Mouse (Mus musculus) liver, postnatal 0 days (tissue): ENCODE results near the gene Kbtbd2. TPM values are rescaled to one million over a fixed set of nuclear protein-coding genes. Genes with fewer than 3 reads are reported as not detected.
A peak's percentile ranks its signal among the peaks of the same experiment; 100 is the strongest.

Source experiments
- ATAC-seq: fragments of 200-750 bp; cut with Nextera tagmentation; 2 replicates; pipeline ENCODE4 v1.8.0; 2017; ENCODE audit warnings: mild to moderate bottlenecking, moderate library complexity
- DNase-seq: peaks from one replicate; pipeline ENCODE4 v3.0.0-alpha.2; 2016
- H3K27ac ChIP-seq: fragments of 300-500 bp; sonication (generic); 2 replicates; pipeline ENCODE4 v1.5.1; 2014; ENCODE audit warnings: antibody characterized with exemption, moderate library complexity, mild to moderate bottlenecking, low read depth
- H3K27me3 ChIP-seq: fragments of 300-500 bp; sonication (generic); 2 replicates; pipeline ENCODE4 v1.6.1; 2014; ENCODE audit warnings: low read length, control low read depth, mixed read lengths; ENCODE audit not compliant: insufficient read depth
- H3K36me3 ChIP-seq: fragments of 300-500 bp; sonication (generic); replicated peaks from 2 replicates; pipeline ENCODE4 v1.6.1; 2014; ENCODE audit warnings: mild to moderate bottlenecking, control low read depth, low read length, moderate library complexity, mixed read lengths; ENCODE audit not compliant: insufficient read depth
- H3K4me1 ChIP-seq: fragments of 300-500 bp; sonication (generic); 2 replicates; pipeline ENCODE4 v1.6.1; 2014; ENCODE audit warnings: antibody characterized with exemption, mild to moderate bottlenecking, control low read depth; ENCODE audit not compliant: insufficient read depth
- H3K4me2 ChIP-seq: fragments of 300-500 bp; sonication (generic); 2 replicates; pipeline ENCODE4 v1.6.1; 2014; ENCODE audit warnings: low read depth, mild to moderate bottlenecking, low read length, moderate library complexity, mixed read lengths
- H3K4me3 ChIP-seq: fragments of 300-500 bp; sonication (generic); 2 replicates; pipeline ENCODE4 v1.5.1; 2014; ENCODE audit warnings: low read depth, low read length
- H3K9ac ChIP-seq: fragments of 300-500 bp; sonication (generic); replicated peaks from 2 replicates; pipeline ENCODE4 v1.6.1; 2014; ENCODE audit warnings: mild to moderate bottlenecking, moderate library complexity
- H3K9me3 ChIP-seq: fragments of 300-500 bp; sonication (generic); 2 replicates; pipeline ENCODE4 v1.6.1; 2016; ENCODE audit warnings: mild to moderate bottlenecking, control low read depth, low read length, mixed read lengths
- CTCF ChIP-seq: sonication (generic); IDR thresholded peaks from 2 replicates; pipeline ENCODE4 v1.5.1; 2016; ENCODE audit warnings: antibody characterized with exemption, low read depth
- EP300 ChIP-seq: IDR thresholded peaks from 2 replicates; pipeline ENCODE4 v1.6.1; 2016; ENCODE audit warnings: antibody characterized with exemption, low read depth, mild to moderate bottlenecking
- WGBS: fragments of 180-500 bp; shearing (Covaris S2); extraction: QIAGEN DNeasy Blood & Tissue Kit; methylation state at CpG from one replicate; pipeline ENCODE4 v1.1.7; 2014; ENCODE audit not compliant: insufficient replicate concordance; 5-methylcytosine and 5-hydroxymethylcytosine counted together
- polyA plus RNA-seq: library from polyadenylated mRNA; unstranded; fragments of >200 nt; fragmentation: Nextera tagmentation; extraction: Ambion mirVana; gene quantifications from 2 replicates; pipeline ENCODE4 v1.2.1, GENCODE M21; 2015

Kbtbd2 gene
- polyA plus RNA-seq, 1 experiment from 2014 or later = 9.8 TPM

DNA sequence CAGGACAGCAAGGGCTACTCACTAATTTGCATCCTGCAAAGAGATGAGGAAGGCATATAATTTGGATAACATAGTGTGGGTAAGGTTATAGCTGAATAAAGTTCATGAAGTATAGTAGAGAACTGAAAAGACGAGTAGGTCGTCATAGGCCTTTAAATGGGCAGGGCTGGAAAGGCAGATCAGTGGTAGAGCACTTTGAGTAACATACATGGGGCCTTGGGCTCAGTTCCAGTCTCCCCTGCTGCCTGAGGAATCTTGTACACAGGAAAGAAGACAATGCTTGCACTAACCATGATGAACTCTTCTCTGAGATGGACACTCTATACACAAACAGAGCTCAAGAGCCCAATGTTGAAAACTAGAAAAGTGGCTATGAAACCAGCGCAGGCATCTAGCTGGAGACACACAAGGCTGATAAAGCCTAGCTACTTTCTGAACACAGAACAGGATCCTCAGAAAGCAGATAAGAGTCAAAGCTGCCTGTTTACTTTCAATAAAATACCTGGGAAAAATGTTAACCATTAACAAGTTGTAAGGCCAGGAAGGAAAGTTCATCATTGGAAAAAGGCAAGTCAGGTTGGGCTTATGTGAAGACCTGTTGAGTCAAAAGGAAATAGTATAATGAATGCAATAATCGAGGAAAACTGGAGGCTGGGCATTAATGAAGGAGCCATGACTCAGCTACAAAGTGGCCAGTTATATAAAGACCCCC, 13.9 kb downstream of the Kbtbd2 start:
- DNase-seq (no peak), ATAC-seq (no peak)
- H3K9me3 ChIP-seq = no peaks in the 10 kb centered on the region
- H3K4me1 ChIP-seq = peaks cover 21% of the 10 kb centered on the region
- peak overlapping the region; percentile 46; the same call in 1 of the 2 replicates for H3K4me2 ChIP-seq
- 53% methylated on average over 4 of the region's 4 CpGs for WGBS
- TF ChIP-seq CTCF (no peak), EP300 (no peak)
- no peaks in the 10 kb centered on the region for H3K27me3 ChIP-seq
- peaks cover 55% of the 10 kb centered on the region for H3K36me3 ChIP-seq
- peak overlapping the region; percentile 53; the same call in 1 of the 2 replicates for H3K27ac ChIP-seq
- no peak overlapping the region for H3K9ac ChIP-seq
- H3K4me3 ChIP-seq = no peak overlapping the region

DNA sequence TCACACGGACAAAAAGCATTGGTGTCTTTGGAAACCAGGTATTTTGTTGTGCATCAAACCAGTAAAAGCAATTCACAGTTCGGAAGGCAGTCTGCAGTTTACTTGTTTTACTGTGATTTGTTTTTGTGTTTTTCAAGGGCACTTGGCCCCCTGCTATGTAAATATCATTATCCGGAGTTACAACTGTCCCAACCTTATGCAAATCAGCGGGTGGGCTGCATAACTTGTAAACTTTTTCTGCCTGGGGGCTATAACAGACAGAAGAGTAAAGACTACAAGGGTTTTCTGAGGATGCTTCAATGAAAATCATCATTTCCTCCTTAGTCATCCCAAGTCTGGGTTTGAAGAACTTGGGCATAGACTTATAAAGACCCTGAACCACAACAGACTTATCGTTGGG, 18.0 kb downstream of the Kbtbd2 start:
- H3K27ac ChIP-seq = no peak overlapping the region
- 95% methylated on average over 5 of the region's 5 CpGs for WGBS
- peaks cover 48% of the 10 kb centered on the region for H3K36me3 ChIP-seq
- no peaks in the 10 kb centered on the region for H3K9me3 ChIP-seq
- H3K9ac ChIP-seq = no peak overlapping the region
- ATAC-seq = no peak
- H3K4me3 ChIP-seq = no peak overlapping the region
- TF ChIP-seq EP300 (no peak), CTCF (no peak)
- H3K27me3 ChIP-seq = no peaks in the 10 kb centered on the region
- no peak for DNase-seq
- peaks cover 12% of the 10 kb centered on the region for H3K4me1 ChIP-seq
- H3K4me2 ChIP-seq = no peak overlapping the region

DNA sequence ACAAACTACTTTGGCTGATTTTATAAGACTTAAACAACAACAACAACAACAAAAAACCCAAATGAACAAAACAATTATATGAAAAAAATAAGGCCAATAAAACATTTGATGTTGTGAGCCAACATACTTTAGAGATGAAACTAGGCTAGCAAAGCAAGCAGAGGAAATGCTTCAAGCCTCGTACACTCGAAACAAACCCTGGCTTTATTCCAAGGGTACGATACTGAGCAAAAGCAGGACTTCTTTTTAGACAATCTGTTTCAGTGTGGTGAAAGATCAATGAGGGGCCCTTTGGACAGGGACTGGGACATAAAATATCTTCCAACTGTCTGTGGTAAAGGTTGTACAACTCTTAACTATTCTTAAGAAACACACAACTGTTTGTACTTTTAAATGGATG, 21.8 kb downstream of the Kbtbd2 start:
- Histone ChIP-seq H3K4me1 (no peaks in the 10 kb centered on the region), H3K9me3 (no peaks in the 10 kb centered on the region), H3K4me3 (no peak overlapping the region), H3K9ac (no peak overlapping the region), H3K4me2 (0 out of 2 replicates have a peak overlapping the region, but pooled peaks have one; percentile 10), H3K36me3 (peaks cover 32% of the 10 kb centered on the region), H3K27me3 (no peaks in the 10 kb centered on the region), H3K27ac (0 out of 2 replicates have a peak overlapping the region, but pooled peaks have one; percentile 18)
- DNase-seq (no peak), ATAC-seq (no peak)
- 61% methylated on average over 3 of the region's 3 CpGs for WGBS
- no peak for TF ChIP-seq CTCF
- TF ChIP-seq EP300 = no peak

DNA sequence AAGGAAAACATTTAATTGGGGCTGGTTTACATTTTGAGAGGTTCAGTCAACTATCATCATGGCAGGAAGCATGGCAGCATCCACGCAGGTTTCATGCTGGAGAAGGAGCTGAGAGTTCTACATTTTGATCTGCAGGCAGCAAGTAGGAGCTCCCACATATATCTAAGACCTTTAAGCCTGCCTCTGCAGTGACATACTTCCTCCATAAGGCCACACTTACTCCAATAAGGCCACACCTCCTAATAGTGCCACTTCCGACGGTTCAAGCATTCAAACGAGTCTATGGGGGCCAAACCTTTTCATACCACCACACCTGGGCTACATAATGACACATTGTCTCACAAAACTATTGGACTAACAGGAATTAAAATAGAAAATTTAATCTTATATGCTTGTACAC, 31.9 kb downstream of the Kbtbd2 start:
- Histone ChIP-seq H3K36me3 (peaks cover 10% of the 10 kb centered on the region), H3K4me2 (no peak overlapping the region), H3K4me1 (no peaks in the 10 kb centered on the region), H3K9ac (no peak overlapping the region), H3K27me3 (no peaks in the 10 kb centered on the region), H3K9me3 (no peaks in the 10 kb centered on the region), H3K4me3 (no peak overlapping the region), H3K27ac (no peak overlapping the region)
- TF ChIP-seq CTCF (no peak), EP300 (no peak)
- ATAC-seq (no peak), DNase-seq (no peak)
- WGBS = 77% methylated on average over 4 of the region's 4 CpGs

DNA sequence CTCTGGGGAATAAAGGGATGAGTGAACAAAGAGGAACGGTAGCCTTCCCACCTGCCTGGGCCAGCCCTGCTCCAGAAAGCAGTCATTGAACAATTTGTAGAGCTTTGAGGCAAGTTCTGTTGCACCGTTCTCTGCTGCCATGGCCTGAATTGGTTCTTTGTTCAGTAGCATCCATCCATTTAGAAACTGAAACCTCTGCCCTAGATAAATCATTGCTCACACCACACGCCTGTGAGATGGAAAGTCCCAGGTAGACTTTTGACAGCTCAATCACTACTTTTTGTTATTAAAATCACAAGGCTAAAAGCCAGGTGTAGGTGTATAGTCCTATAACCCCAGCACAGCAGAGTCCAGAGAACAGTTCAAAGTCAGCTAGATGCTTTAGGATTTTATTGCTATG, 32.3 kb downstream of the Kbtbd2 start:
- 77% methylated on average over 3 of the region's 3 CpGs for WGBS
- no peak overlapping the region for H3K4me2 ChIP-seq
- DNase-seq (no peak), ATAC-seq (no peak)
- no peaks in the 10 kb centered on the region for H3K4me1 ChIP-seq
- H3K4me3 ChIP-seq = no peak overlapping the region
- no peaks in the 10 kb centered on the region for H3K9me3 ChIP-seq
- H3K27me3 ChIP-seq = no peaks in the 10 kb centered on the region
- H3K27ac ChIP-seq = no peak overlapping the region
- H3K36me3 ChIP-seq = peaks cover 10% of the 10 kb centered on the region
- H3K9ac ChIP-seq = no peak overlapping the region
- no peak for TF ChIP-seq CTCF
- no peak for TF ChIP-seq EP300

DNA sequence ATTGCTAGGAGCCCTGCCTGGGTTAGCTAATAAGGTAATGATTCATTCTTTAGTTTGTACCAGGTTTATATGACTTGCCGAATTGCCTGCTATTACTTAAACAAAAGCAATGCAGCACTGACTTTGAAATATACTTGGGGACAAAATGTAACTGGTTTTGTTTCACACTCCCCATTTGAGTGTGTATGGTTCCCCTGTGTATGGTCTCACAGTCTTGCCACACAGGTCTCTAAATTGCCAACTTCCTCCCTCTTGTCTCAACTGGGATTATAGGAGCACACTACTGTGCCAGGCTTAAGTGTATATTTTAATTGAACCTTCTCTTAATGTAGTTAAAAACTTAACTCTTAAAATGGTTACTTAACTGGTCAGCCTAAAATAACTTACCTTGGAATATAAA, 38.3 kb downstream of the Kbtbd2 start:
- no peak overlapping the region for H3K27ac ChIP-seq
- no peaks in the 10 kb centered on the region for H3K9me3 ChIP-seq
- WGBS = 80% methylated on average over 1 of the region's 1 CpGs
- H3K4me3 ChIP-seq = no peak overlapping the region
- peaks cover 45% of the 10 kb centered on the region for H3K36me3 ChIP-seq
- H3K27me3 ChIP-seq = no peaks in the 10 kb centered on the region
- H3K4me2 ChIP-seq = no peak overlapping the region
- H3K9ac ChIP-seq = no peak overlapping the region
- H3K4me1 ChIP-seq = no peaks in the 10 kb centered on the region
- no peak for ATAC-seq
- no peak for DNase-seq
- no peak for TF ChIP-seq CTCF
- no peak for TF ChIP-seq EP300

DNA sequence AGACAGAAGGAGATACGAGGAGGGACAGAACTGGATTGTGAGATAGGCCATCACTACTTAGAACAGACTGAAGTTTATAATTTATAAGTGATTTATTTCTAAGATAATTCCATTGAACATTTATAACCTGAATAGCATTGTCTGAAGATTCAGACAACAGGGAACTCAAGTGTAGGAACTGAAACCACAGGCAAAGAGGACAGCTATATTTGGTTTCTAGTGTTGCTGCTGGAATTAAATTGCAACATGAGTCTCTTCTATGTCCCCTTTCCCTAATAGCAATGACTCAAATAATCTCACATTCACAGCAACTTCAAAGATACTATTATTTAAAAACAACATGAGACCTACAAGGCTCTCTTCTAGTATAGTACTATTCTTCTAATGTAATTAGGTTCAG, 41.5 kb downstream of the Kbtbd2 start:
- Histone ChIP-seq H3K27me3 (no peaks in the 10 kb centered on the region), H3K9ac (no peak overlapping the region), H3K27ac (no peak overlapping the region), H3K36me3 (peaks cover 48% of the 10 kb centered on the region), H3K4me1 (no peaks in the 10 kb centered on the region), H3K9me3 (no peaks in the 10 kb centered on the region), H3K4me2 (no peak overlapping the region), H3K4me3 (no peak overlapping the region)
- ATAC-seq (no peak), DNase-seq (no peak)
- TF ChIP-seq CTCF (no peak), EP300 (no peak)
- WGBS = 71% methylated on average over 1 of the region's 1 CpGs
